Mouse (Mus musculus): ENCODE results near the gene Cd99l2.

- TF ChIP-seq CTCF (IDR thresholded peaks at IDR 0.05; ENCODE audit: control insufficient read depth, insufficient read depth, insufficient replicate concordance, low read depth, low read length) = no peak
- TF ChIP-seq POLR2A (IDR thresholded peaks at IDR 0.05; ENCODE audit: control insufficient read depth, low read depth, low read length) = no peak
Observed at GRCm38 (mm10) chrX:71434860-71435259, 57.8 kb downstream of the Cd99l2 start.
